Mouse (Mus musculus) hindbrain, embryonic 14.5 days (tissue): ENCODE results near the gene Zfp655. TPM values are rescaled to one million over a fixed set of nuclear protein-coding genes. Genes with fewer than 3 reads are reported as not detected.
"Not testable (repeated sequence)": the region's sequence is repeated elsewhere in the genome, so short reads cannot be mapped to it uniquely, and the experiment has no call there.

Source experiments
- ATAC-seq: fragments of 200-750 bp; cut with Nextera tagmentation; 2 replicates; pipeline ENCODE4 v1.8.0; 2017; ENCODE audit warnings: moderate number of reproducible peaks, mild to moderate bottlenecking, moderate TSS enrichment, moderate library complexity; ENCODE audit not compliant: low FRiP score
- DNase-seq: peaks from one replicate; pipeline ENCODE4 v3.0.0-alpha.2; 2015; ENCODE audit warnings: low spot score
- H3K27ac ChIP-seq: fragments of 300-500 bp; sonication (generic); 2 replicates; pipeline ENCODE4 v1.5.1; 2014; ENCODE audit warnings: mild to moderate bottlenecking, moderate library complexity
- H3K27me3 ChIP-seq: fragments of 300-500 bp; sonication (generic); 2 replicates; pipeline ENCODE4 v1.6.1; 2014; ENCODE audit warnings: mild to moderate bottlenecking, low read length, mixed read lengths; ENCODE audit not compliant: control insufficient read depth, insufficient read depth
- H3K36me3 ChIP-seq: fragments of 300-500 bp; sonication (generic); replicated peaks from 2 replicates; pipeline ENCODE4 v1.6.1; 2014; ENCODE audit not compliant: control insufficient read depth, insufficient read depth
- H3K4me1 ChIP-seq: fragments of 300-500 bp; sonication (generic); replicated peaks from 2 replicates; pipeline ENCODE4 v1.6.1; 2014; ENCODE audit warnings: antibody characterized with exemption, low read length, mixed read lengths; ENCODE audit not compliant: control insufficient read depth, insufficient read depth
- H3K4me2 ChIP-seq: fragments of 300-500 bp; sonication (generic); replicated peaks from 2 replicates; pipeline ENCODE4 v1.6.1; 2014; ENCODE audit warnings: mild to moderate bottlenecking, moderate library complexity
- H3K4me3 ChIP-seq: fragments of 300-500 bp; sonication (generic); replicated peaks from 2 replicates; pipeline ENCODE4 v1.5.1; 2014; ENCODE audit warnings: mild to moderate bottlenecking, low read length
- H3K9ac ChIP-seq: fragments of 300-500 bp; sonication (generic); 2 replicates; pipeline ENCODE4 v1.6.1; 2014
- H3K9me3 ChIP-seq: fragments of 300-500 bp; sonication (generic); 2 replicates; pipeline ENCODE4 v1.6.1; 2016; ENCODE audit warnings: low read length; ENCODE audit not compliant: control insufficient read depth
- WGBS: fragments of 180-500 bp; shearing (Covaris S2); extraction: QIAGEN DNeasy Blood & Tissue Kit; methylation state at CpG from one replicate; pipeline ENCODE4 v1.1.7; 2014; 5-methylcytosine and 5-hydroxymethylcytosine counted together
- polyA plus RNA-seq: library from polyadenylated mRNA; unstranded; fragments of >200 nt; fragmentation: Nextera tagmentation; extraction: Ambion mirVana; gene quantifications from 2 replicates; pipeline ENCODE4 v1.2.1, GENCODE M21; 2014

Zfp655 gene
- polyA plus RNA-seq, 1 experiment from 2014 or later: 40.1 TPM

- ATAC-seq (no peak), DNase-seq (peak; percentile 46)
- Histone ChIP-seq H3K27me3 (no peaks in the 10 kb centered on the region), H3K9ac (no peak overlapping the region), H3K4me2 (no peak overlapping the region), H3K27ac (no peak overlapping the region), H3K36me3 (peaks cover 60% of the 10 kb centered on the region), H3K4me3 (no peak overlapping the region), H3K9me3 (no peaks in the 10 kb centered on the region), H3K4me1 (peaks cover 17% of the 10 kb centered on the region)
Measured at GRCm38 (mm10) chr5:145234636-145235035, 3.1 kb downstream of the Zfp655 start.

DNA sequence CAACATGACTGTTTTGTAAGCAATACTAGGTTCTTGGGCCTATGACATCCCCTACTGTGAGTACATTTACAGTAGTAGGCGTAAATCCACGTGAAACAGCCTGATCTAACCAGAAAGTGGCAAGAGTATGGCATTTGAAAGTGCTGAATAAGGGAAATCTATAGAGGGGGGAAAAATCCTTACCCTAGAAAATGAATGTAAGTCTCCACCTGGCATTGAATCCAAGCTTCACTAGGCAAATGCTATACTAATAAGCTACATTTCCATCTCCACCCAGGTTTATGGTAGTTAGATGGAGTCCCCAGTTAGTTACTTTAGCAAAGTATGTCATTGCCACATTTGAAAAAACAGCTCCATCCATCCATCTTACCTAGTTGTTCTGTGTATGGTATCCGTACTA is 18.0 kb downstream of the Zfp655 start:
- H3K27me3 ChIP-seq: no peaks in the 10 kb centered on the region
- peaks cover 66% of the 10 kb centered on the region for H3K36me3 ChIP-seq
- H3K9me3 ChIP-seq: no peaks in the 10 kb centered on the region
- H3K27ac ChIP-seq: no peak overlapping the region
- H3K4me1 ChIP-seq: no peaks in the 10 kb centered on the region
- ATAC-seq: no peak
- 94% methylated on average over 3 of the region's 3 CpGs for WGBS
- H3K4me3 ChIP-seq: no peak overlapping the region
- no peak for DNase-seq
- H3K9ac ChIP-seq: no peak overlapping the region
- no peak overlapping the region for H3K4me2 ChIP-seq

DNA sequence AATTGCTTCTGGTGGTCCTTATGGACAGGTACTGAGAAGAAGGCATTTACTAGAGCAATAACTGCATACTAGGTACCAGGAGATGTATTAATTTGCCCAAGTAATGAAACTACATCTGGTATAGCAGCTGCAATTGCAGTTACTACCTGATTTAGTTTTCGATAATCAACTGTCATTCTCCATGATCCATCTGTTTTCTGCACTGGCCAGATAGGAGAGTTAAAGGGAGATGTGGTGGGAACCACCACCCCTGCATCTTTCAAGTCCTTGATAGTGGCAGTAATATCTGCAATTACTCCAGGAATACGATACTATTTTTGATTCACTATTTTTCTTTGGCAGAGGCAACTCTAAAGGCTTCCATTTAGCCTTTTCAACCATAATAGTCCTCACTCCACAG is 42.1 kb downstream of the Zfp655 start:
- 85% methylated on average over 2 of the region's 2 CpGs for WGBS
- H3K4me2 ChIP-seq, H3K9ac ChIP-seq, H3K27me3 ChIP-seq, ATAC-seq, H3K9me3 ChIP-seq, DNase-seq, H3K36me3 ChIP-seq, H3K4me3 ChIP-seq, H3K4me1 ChIP-seq, H3K27ac ChIP-seq: not testable (repeated sequence)

DNA sequence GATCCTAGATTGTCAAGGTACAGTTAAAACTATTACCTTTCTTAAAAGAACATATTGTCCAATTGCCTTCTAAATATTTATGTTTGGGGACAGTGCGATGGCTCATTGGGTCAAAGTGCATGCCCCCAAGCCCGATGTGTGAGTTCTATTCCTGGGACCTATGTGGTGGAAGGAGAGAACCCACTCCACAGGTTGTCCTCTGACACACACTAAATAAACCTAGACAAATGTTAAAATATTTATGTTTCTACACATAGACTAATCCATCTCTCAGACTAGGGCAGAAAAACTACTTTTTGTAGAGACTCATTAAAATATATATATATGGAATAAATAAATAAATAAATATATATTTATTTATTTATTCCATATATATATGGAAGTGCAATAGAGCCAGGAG is 48.4 kb downstream of the Zfp655 start:
- Histone ChIP-seq H3K27me3 (no peaks in the 10 kb centered on the region), H3K4me1 (peaks cover 10% of the 10 kb centered on the region), H3K9ac (no peak overlapping the region), H3K27ac (no peak overlapping the region), H3K4me2 (no peak overlapping the region), H3K36me3 (peaks cover 25% of the 10 kb centered on the region), H3K9me3 (no peaks in the 10 kb centered on the region), H3K4me3 (peak overlapping the region; percentile 57; the same call in 1 of the 2 replicates)
- DNase-seq (no peak), ATAC-seq (peak; percentile 57; the same call in 1 of the 2 replicates)
- WGBS: 96% methylated on average over 2 of the region's 2 CpGs

DNA sequence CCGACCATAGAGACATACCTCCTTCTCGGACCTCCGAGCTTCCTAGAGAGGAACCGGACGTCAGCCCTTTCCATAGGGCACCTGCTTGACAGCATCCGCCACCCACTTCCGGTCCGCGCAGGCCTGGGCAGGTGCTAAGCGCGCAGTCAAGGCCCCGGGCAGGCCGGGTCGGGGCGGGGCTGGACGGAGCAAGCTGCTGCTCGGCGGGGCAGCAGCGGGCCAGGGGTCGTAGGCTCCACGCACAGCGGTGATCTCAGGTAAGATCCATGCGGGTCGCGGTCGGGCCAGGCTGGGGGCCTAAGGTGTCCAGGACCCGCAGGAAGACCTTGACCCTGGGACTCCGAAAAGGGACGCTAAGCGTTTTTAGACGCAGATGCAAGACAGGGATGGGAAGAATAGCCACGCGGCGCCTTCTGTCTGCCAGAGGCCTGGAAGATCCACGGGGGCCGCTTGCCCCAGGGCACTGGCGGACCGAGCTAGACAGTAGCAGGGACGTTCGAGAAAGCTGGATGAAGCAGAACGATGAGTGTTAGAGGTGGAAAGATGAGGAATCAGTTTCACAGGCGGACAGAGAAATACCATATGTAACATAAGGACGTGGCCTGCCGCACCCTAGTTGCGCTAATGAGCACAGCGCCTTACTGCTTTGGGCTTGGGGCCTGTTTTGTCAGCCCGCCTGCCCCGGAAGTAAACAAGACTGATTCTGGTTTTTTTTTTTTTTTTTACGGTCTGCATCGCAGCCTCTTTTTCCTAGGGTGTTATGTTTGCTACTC is 49.0 kb downstream of the Zfp655 start, which contains the start of gene Zscan25:
Zscan25 (plus strand) TSS at position 130 of the 773 bp plus-strand sequence.
- DNase-seq (peak; percentile 93), ATAC-seq (peak; percentile 98)
- H3K36me3 ChIP-seq: peaks cover 31% of the 10 kb centered on the region
- no peaks in the 10 kb centered on the region for H3K9me3 ChIP-seq
- peaks cover 10% of the 10 kb centered on the region for H3K4me1 ChIP-seq
- H3K27ac ChIP-seq: peak within 1 kb of the TSS; percentile 73
- H3K4me2 ChIP-seq: peak within 1 kb of the TSS; percentile 90
- no peaks in the 10 kb centered on the region for H3K27me3 ChIP-seq
- peak within 1 kb of the TSS; percentile 75 for H3K9ac ChIP-seq
- under 1% methylated on average over 50 of the region's 50 CpGs for WGBS
- peak within 1 kb of the TSS; percentile 57 for H3K4me3 ChIP-seq

GRCm38 (mm10) chr5:145288382-145288781 is 56.9 kb downstream of the Zfp655 start:
- no peak overlapping the region for H3K4me2 ChIP-seq
- H3K4me1 ChIP-seq: no peaks in the 10 kb centered on the region
- ATAC-seq (no peak), DNase-seq (no peak)
- H3K9ac ChIP-seq: no peak overlapping the region
- H3K4me3 ChIP-seq: no peak overlapping the region
- H3K27me3 ChIP-seq: no peaks in the 10 kb centered on the region
- peaks cover 95% of the 10 kb centered on the region for H3K36me3 ChIP-seq
- H3K27ac ChIP-seq: no peak overlapping the region
- H3K9me3 ChIP-seq: no peaks in the 10 kb centered on the region
- 97% methylated on average over 5 of the region's 5 CpGs for WGBS

DNA sequence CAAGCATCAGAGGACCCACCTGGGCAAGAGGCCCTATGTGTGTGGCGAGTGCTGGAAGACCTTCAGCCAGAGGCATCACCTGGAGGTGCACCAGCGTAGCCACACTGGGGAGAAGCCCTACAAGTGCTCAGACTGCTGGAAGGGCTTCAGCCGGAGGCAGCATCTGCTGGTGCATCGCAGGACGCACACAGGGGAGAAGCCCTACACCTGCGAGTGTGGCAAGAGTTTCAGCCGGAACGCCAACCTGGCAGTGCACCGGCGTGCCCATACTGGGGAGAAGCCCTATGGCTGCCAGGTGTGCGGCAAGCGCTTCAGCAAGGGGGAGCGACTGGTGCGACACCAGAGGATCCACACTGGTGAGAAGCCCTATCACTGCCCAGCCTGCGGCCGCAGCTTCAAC is 59.2 kb downstream of the Zfp655 start:
- H3K4me2 ChIP-seq: no peak overlapping the region
- DNase-seq (no peak), ATAC-seq (no peak)
- H3K9me3 ChIP-seq: no peaks in the 10 kb centered on the region
- peaks cover 79% of the 10 kb centered on the region for H3K36me3 ChIP-seq
- no peak overlapping the region for H3K4me3 ChIP-seq
- H3K9ac ChIP-seq: no peak overlapping the region
- 98% methylated on average over 16 of the region's 16 CpGs for WGBS
- no peaks in the 10 kb centered on the region for H3K4me1 ChIP-seq
- H3K27me3 ChIP-seq: no peaks in the 10 kb centered on the region
- no peak overlapping the region for H3K27ac ChIP-seq

DNA sequence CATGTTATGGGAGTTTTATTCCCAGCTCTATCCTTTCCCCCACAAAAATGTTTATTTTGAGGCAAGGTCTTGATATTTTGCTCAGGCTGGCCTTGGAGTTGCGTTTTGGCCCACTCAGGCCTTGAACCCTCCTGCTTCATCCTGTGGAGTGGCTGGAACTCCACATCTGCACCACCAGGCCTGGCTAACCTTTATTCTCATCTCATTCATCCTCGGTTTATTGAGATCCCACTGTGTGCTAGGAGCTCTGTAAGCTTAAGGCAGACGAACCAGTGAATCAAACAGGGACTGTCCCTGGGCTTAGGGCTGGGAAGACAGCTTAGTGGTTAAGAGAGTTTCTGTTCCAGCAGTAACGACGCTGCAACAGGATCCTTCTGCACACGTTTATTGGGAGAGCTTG is 60.9 kb downstream of the Zfp655 start:
- Histone ChIP-seq H3K27me3 (no peaks in the 10 kb centered on the region), H3K9me3 (no peaks in the 10 kb centered on the region), H3K4me2 (no peak overlapping the region), H3K4me3 (no peak overlapping the region), H3K36me3 (peaks cover 62% of the 10 kb centered on the region), H3K4me1 (no peaks in the 10 kb centered on the region), H3K27ac (no peak overlapping the region), H3K9ac (no peak overlapping the region)
- DNase-seq (no peak), ATAC-seq (no peak)
- 94% methylated on average over 6 of the region's 6 CpGs for WGBS
